Mouse (Mus musculus): Measurements from ENCODE around the gene Tet2. TPM values are rescaled to one million over a fixed set of nuclear protein-coding genes. Genes with fewer than 3 reads are reported as not detected.
A peak's percentile ranks its signal among the peaks of the same experiment; 100 is the strongest.
"Not testable (repeated sequence)": the region's sequence is repeated elsewhere in the genome, so short reads cannot be mapped to it uniquely, and the experiment has no call there.

Gene Tet2
- total RNA-seq (2021) = 10 to 100 TPM; 28.4 to 35.9 TPM
- polyA plus RNA-seq (2012; rRNA removed) = 9.4 and 10.5 TPM in 2 replicates
- long read RNA-seq, partial matches to known transcripts = 1 of 2 reads
- long read RNA-seq, other reads (novel, unspliced or antisense) = 0 of 2 reads

DNA sequence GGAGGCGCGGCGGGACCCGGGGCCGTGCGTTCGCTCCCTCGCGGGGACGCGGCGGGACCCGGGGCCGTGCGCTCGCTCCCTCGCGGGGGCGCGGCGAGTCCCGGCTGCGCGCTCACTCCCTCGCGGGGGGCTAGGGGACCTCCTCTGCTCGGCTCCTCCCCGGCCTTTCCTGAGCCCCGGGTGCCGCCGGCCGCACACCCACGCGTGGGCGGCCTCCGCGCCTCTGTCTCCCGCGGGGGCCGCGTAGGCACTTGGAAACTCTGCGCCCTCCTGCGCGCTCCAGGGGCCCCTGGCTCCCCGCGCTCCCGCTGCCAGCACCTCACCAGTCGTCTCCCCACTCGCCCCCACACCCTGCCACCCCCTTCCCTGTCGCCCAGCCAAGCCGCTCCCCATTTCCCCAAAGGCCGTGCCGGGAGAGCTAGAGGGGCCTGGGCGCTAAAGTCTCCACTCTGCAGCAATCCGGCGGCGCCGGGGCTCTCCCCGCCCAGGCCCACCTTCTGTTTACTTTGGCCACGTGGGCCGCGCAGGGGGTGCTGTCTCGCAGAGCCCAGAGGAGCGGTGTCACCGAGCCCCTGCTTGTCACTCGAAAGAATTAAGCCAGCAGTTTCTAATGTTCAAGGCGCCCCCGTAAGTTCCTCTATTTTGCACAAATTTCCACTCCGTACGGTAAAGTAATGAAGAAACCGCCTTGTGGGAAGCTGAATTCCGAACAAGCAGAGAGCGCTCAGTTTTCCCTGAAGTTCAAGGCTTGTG lies at the start of gene Tet2:
Gene Tet2 (minus strand): TSS at position 589 of the 753 bp plus-strand sequence.
- peak; percentile 81 for DNase-seq

DNA sequence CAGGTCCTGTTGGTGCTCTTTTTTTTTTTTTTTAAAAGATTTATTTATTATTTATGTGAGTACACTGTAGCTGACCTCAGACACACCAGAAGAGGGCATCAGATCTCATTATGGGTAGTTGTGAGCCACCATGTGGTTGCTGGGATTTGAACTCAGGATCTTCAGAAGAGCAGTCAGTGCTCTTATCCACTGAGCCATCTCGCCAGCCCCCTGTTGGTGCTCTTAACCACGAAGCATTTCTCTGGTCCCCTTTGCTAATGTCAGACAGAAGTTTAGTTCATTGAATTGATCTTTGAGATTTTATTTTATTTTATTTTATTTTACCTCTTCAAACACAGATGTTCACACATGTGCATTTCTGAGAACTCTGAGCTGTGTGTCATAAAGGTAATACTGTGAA lies 48.1 kb upstream of the Tet2 start:
- DNase-seq = not testable (repeated sequence)

DNA sequence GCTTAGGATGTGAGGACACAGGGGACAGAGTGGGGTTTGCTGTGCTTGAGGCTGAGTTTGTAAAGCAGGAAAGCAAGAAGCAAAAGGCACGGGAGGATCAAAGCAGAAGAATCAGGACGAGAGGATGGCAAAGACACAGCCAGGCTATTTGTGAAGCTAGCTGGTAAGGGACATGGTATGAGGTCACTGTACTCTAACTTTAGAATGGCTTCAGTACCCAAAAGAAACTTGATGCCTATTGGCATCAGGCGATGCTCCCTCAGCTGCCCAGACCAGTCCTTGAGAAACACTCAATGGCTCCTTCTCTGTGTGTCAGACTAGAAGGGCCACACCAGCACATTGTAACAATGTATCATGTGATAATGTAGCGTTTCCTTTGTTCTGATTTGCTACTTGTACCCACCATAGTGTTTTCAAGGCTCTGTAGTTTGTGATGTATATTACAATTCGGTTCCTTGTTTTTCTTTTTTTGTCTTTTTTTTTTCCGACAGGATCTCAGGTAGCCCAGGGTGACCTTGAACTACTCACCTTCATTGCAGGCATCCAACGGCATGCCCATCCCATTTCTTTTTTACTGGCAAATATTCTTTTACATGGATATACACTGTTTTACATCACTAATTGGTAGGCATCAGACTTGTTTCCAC lies 45.7 kb upstream of the Tet2 start:
- DNase-seq = no peak

DNA sequence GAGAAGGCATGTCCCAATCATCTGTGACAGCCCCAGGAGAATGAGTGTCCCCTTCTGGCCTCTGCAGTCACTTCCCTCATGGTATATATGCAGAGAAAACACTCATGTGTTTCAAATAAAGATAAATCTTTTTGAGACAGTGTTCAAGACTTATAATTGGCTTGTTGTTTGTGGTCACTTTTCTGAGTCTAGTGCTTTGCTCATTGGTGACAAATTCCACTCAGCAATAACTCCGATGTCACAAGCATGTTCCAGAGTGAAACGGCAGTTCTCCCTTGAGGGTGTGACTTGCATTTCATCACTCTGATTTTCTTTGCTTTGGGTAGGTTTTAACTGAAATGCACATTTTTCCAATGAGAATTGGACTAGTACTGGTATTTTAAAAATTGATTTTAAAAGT lies 40.1 kb upstream of the Tet2 start:
- DNase-seq = no peak

DNA sequence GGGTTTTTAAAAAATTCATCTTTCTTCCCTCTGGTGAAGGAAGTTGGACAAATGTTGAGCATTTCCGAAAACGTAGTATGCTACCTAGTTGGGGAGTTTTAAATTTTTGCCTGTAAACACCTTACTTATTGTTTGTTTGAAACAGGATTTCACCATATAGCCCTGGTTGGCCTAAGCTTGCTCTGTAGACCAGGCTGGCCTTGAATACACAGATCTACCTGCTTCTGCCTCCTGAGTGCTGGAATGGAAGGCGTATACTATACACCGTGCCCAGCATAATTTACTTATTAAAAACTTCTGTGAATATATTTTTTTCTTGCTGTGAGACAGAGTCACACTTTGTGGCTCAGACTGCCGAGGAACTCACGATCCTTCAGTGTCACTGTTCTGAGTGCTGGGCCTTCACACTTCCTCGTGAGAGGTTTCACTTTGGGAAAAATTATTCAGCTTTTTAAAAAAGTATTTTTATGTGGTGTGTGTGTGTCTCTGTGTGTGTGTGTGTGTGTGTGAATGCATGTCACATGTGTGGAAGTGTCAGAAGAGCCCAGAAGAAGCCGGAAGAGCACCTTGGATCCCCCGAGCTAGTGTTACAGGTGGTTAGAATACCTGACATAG lies 38.6 kb upstream of the Tet2 start:
- no peak for DNase-seq

DNA sequence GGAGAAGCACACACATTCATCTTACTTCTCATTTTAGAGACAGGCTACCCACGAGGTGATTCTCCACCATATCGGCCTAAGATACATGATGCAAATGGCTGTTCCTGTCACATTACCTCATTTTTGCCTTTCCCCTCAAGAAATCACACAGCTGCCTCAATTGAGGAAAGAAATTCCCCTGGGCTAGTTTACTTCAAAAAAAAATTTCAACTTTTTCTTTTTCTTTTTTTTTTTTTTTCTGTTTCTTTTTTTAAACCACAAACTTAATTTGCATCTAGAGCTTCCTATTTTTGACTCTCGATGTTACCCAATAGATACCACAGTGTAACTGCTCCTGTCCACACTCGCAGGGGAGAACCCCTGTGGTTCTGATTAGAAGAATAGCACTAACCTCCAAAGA lies 38.0 kb upstream of the Tet2 start:
- DNase-seq = no peak

DNA sequence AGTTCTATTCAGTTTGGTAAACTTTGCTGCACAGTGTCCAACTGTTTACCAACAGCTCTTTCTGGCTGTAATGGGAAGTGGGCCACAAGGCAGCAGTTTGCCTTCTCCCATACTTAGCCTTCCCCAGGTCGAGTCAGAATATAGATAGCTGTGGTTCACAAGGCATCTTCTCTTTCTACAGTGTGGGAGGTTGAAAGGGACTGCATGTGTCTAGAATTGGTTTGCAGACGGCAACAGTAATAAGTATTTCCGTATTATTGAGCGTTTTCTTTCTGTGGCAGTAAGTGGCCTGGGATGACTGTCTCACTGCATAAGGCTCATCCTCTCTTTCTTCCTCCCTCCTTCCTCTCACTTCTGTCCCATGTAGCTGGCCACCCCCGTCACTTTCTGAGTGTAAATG lies 37.2 kb upstream of the Tet2 start:
- no peak for DNase-seq

DNA sequence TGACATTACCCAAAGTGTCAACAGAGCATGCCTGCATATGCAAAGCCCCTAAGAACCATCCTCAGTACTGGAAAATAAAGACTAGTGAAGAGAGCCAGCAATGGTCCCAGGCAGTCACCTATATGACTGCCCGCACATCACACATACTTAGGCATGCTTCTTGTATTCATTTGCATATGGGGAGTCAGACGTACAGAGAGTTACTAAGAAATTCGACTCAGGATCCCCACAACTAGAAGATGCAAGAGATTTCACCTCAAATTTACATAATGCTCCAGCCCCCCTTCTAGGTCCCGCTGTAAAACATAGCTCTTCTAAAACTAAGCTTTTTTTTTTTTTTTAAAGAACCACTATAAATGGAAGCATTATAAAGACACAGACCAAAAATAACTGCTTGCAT lies 36.6 kb upstream of the Tet2 start:
- no peak for DNase-seq

DNA sequence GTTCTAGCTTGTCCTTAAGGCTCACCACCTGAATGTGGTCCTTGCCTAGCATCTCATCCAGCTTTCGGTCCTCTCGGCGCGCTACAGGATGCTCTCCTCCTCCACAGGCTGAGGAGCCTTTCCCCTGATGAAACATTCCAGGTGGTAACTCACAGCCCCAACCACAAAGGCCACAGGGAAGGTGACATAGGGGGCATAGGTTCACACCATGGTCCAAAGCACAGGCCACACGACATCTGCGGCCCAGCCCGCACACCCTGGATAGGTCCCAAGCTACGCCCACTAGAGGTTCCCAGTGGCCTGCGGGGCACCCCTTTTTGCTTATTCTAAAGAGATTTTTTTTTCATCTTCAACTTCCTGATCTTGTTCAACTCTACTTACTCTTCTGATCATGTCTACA lies 34.7 kb upstream of the Tet2 start:
- no peak for DNase-seq

DNA sequence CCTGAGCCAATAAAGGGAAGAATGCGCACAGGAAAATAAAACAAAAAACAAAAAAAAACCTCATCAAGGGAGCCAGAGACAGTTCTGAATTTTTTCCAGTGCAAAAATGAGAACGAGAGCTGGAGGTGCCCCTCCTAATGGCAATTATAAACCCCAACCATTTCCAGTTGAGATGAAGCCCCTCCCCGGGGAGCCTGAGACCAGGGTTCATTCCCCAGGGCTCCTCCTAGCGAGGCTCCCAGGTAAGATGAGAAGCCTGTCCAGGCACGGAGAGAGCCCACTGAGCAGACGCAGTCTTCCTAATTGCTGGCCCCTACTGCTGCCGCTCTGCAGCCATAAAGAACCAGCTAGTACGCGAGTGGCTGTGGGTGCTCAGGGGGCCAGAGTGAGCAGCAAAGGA lies 34.2 kb upstream of the Tet2 start:
- no peak for DNase-seq

DNA sequence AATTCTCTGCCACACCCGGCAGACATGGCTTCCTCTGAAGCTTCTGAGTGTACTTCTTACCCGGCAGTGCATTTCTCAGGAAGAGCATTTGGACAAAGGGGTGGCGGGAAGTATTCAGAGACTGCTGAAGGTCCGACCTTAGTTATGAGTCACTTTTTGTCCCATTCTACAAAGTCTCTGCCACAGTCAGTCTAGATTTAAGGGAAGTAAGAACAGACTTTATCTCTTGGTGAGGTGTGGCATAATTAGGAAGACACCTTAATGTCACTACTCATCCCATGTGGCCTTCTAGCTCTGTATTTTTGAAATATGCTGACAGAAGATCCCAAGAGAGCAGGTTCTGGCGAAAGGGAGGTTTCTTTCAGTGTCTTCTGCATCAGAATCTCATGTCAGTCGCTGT lies 30.0 kb upstream of the Tet2 start:
- no peak for DNase-seq

DNA sequence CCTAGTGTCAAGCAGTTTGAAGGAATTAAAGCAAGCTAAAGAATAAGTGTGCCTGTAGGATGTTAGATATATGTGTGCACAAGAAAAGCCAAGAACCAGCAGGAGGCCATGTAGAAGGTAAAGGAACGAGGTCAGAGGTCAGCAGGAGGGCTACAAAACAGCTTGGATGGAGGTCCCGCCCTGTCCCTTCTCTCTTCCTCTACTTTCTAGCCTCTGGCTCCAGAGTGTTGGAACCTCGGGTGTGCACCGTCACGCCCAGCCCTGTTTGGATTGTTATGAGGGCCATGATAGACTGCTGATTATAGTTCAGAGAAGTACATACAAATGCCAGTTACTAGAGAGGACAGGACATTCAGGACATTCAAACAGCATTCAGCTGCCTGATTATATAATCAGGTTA lies 27.0 kb upstream of the Tet2 start:
- DNase-seq = no peak

DNA sequence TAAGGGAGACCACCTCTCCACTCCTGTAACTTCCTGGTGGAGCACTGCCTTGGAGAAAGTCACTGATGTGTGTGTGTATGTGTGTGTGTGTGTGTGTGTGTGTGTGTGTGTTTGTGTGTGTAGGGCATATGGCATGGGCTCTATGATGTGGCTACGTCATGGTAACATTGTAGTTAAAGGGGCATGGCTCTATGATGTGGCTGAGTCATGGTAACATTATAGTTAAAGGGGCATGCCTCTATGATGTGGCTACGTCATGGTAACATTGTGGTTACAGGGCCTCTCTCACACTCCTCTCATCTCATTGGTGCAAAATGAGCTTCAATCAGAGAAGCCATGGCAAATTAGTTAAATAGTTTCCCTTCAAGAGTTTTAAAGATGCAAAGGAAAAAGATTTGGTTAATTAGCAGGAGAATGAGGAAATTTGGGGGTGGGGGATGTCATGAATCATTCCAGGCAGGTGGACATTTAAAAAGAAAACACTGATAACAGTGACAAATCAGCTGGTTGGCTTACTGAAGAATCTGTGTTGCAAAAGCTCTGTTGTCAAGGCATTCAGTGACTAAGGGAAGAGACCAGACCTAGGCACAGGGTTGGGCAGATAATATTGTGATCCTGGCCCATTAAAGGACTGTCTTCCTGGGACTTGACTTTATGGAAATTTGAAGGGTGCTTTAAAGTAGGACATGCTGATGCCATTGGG lies 18.7 kb upstream of the Tet2 start:
- no peak for DNase-seq

DNA sequence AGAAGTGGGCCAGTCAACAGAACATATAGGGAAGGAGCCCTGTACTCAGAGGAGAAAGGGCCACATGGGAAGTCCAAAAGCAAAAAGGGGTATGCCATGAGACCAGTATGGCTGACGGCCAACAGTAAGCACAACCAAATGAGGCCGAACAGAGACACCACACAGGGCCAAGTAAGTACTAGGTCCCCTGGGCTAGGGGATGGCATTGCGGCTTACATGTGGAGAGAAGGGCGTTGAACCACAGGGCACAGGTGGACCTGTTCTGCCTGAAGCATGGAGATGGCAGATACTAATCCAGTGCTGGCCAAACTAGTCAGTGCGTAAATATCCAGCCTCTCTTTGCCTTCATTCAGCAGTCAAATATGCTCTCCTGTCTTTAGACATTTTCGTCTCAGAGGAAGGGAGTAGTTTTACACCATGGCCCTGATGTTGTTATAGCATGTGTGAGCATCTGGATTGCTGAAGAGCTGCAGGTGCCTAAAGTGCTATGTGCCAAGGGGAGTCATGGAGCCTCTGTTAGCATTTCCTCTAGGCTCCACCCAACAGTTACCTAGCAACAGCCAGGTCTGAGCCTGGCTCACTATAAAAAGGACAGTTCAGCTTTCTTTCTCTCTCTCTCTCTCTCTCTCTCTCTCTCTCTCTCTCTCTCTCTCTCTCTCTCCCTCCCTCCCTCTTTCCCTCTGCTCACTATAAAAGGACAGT lies 14.6 kb upstream of the Tet2 start:
- no peak for DNase-seq

DNA sequence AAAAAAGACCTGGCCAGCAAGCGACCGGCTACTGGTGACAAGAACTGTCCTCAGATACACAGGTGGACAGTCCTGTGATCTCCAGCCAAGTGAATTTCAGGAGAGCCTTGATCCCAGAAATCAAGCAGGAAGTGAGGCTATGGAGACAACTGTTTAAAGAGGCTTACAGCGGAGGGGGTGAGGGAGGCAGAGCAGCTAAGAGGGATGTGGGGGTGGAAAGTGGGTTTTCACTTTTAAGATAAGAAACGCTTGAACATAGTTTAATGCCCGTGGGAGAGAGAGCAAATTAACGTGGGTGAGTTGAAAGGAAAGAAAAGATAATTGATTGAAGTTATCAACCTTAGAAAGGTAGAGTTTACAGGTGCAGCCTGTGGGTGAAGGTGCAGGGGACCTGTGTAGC lies 12.7 kb upstream of the Tet2 start:
- DNase-seq = no peak

DNA sequence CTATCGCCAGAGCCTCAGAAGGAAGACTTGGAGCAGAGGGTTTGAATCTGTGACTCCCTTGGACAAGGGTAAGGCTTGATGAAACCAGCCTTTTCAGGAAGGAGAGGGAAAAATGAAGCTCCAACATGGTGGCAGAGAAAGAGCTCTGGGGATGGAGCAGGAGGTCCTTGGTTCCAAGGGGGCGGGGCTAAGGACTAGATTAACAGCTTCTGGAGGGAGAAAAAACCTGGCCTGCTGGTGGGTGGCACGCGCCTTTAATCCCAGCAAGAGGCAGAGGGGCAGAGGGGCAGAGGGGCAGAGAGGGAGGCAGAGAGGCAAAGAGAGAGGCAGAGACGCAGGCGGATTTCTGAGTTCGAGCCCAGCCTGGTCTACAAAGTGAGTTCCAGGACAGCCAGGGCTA lies 12.2 kb upstream of the Tet2 start:
- no peak for DNase-seq

DNA sequence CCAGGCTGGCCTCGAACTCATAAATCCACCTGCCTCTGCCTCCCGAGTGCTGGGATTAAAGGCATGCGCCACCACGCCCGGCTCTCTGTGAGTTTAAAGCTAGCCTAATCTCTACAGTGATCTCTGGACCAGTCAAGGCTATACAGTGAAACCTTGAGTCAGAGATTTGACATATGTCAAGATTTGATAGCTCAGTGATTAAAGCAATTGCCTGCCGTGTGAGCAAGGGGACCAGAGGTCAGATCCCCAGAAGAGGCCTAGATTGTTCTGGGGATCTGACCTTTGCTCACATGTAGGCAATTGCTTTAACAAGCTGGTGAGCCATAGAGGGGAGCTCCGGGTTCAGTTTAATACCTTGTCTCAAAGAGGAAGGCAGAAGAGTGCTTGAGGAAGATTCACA lies 10.4 kb upstream of the Tet2 start:
- no peak for DNase-seq

DNA sequence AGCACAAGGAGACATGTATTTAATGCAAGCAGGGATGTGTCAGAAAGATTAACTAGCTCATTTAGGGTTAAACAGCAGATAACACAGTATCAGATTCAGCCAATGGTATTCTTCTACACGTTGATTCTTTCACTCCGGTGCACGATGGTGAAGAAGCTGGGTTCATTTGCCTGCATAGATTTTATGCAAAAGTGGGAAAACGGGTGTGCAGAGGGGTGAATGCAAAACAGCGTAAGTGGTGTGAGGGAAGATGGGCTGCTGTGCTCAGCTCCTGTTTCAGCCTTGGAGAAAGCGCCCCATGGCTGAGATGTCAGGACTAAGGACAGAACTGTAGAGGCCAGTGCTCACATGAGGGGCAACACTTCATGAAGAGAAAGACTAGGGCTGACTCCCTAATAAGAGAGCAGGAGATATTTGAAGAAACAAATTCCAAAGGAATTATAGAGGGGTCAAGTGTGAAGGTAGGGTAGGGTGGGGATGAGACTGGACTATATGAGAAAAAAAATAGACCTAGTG lies 9.7 kb upstream of the Tet2 start:
- DNase-seq = no peak

DNA sequence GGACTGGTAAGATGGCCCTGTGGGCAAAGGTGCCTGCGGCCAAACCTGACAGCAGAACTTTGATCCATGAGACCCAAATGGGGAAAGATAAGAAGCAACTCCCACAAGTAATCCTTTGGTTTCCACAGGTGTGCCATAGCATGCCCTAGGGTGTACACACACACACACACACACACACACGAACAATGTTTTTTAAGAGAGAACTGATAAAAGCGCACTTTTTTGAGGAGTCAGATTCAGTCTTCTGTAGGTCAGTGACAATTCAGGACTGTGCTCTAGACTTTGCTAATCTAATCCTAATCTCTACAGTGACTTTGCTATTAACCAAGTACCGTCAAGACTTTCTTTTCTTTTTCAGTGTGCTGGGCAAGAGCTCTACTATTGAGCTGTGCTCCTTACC lies 9.2 kb upstream of the Tet2 start:
- DNase-seq = no peak

DNA sequence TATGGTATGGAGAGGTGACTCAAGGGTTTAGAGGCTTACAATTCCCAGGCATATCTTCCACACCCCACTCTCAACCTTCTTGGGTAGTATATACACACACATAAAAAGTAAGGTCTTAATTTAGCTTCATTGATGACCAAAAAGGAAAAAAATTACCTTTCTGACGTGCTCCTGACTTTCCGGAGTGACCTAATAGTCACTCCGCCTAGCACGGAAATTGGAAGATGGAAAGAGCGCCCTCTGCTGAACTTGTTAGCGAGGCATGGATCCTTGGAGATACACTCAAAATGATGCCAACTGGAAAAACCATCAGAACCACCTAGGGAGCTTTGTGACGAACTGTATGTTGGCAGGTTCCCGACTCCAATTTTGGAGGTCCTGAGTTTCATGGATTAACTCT lies 7.0 kb upstream of the Tet2 start:
- DNase-seq = no peak

DNA sequence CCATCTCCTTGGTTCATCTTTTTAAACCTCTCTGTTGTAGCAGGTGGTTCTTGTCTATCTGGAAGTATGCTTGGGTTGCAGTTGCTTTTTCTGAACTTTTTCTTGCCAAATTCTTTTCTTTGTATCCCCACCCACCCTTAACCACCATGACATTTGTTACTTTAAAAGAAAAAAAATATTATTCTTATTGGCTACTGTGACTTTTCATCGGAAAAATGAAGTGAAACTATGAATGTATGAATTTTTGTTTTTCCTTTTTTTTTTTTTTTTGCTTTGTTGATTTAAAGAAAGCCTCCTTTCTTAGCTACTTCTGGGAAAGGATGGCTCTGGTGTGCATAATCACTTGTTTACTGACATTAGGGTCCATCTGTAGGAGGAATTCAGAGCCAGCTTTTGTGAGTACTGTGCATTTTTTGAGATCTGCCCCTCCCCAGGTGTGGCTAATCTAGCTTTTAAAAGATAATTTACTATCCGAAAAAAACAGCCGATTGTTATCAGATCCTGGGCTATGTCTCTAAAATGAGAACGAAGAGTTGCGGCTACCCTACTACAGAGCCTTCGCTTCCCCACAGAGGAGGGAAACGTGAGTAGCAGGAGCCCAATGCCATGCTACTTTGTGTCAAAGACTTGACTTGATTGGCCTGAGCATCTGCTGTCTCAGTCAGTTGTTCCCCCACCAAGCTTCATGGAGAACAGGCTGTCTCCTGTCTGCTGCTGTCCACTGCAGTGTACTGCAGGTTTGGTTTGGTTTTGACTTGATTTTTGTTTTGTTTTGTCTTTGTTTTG lies 4.6 kb upstream of the Tet2 start:
- DNase-seq = no peak

Data from adrenal gland, adult 2 months (tissue).